Mouse (Mus musculus): ENCODE results near the gene Tango6.
"Not testable (repeated sequence)": the region's sequence is repeated elsewhere in the genome, so short reads cannot be mapped to it uniquely, and the experiment has no call there.

- not testable (repeated sequence) for TF ChIP-seq CTCF (IDR thresholded peaks at IDR 0.05; ENCODE audit: extremely low read depth, insufficient read length, insufficient replicate concordance, low read depth, low read length); POLR2A (IDR thresholded peaks at IDR 0.05; ENCODE audit: low read depth, low read length)
Observed at GRCm38 (mm10) chr8:106802384-106803137, 119.7 kb downstream of the Tango6 start.
